Mouse (Mus musculus) ES-Bruce4 (cell line): ENCODE results near the gene Gm26558.

ENCODE experiments used
- CTCF ChIP-seq: IDR thresholded peaks from one replicate; pipeline ENCODE4 v1.8.1; 2011; ENCODE audit warnings: low read depth, low read length
- EP300 ChIP-seq: IDR thresholded peaks from 2 replicates; pipeline ENCODE4 v1.6.1; 2011; ENCODE audit warnings: low read depth, low read length; ENCODE audit not compliant: insufficient read depth
- POLR2A ChIP-seq: IDR thresholded peaks from one replicate; pipeline ENCODE4 v1.8.1; 2011; ENCODE audit warnings: low read length; ENCODE audit not compliant: insufficient read depth

DNA sequence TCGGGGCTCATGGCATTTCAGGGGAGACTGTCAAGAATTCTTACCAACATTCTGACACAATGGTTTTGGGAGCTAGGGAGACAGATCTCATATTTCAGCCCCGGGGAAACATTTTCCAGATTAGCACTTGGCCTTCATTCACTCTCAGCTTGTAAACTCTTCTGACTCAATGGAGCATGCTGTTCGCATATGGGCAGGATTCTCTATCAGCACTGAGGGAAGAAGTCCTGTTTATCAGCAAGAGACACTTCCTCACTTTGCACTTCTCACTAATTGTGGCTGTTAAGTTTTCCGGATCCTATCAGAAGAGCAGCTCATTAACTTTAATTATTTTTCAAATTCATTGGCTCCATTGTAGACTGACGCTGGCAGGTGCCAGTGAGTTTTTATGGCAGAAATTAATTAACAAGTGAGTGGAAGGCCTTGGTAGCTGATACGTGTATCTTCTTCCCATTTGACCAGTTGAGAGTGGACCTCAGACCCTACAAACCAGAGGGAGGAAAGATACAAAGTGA is 16.6 kb downstream of the Gm26558 start:
- no peak for TF ChIP-seq CTCF
- no peak for TF ChIP-seq POLR2A
- no peak for TF ChIP-seq EP300
